Mouse (Mus musculus): ENCODE data around the gene Slc12a4. TPM values are rescaled to one million over a fixed set of nuclear protein-coding genes. Genes with fewer than 3 reads are reported as not detected.

Slc12a4 gene
- polyA plus RNA-seq, 1 experiment from 2014 or later, result 5.1 TPM

DNA sequence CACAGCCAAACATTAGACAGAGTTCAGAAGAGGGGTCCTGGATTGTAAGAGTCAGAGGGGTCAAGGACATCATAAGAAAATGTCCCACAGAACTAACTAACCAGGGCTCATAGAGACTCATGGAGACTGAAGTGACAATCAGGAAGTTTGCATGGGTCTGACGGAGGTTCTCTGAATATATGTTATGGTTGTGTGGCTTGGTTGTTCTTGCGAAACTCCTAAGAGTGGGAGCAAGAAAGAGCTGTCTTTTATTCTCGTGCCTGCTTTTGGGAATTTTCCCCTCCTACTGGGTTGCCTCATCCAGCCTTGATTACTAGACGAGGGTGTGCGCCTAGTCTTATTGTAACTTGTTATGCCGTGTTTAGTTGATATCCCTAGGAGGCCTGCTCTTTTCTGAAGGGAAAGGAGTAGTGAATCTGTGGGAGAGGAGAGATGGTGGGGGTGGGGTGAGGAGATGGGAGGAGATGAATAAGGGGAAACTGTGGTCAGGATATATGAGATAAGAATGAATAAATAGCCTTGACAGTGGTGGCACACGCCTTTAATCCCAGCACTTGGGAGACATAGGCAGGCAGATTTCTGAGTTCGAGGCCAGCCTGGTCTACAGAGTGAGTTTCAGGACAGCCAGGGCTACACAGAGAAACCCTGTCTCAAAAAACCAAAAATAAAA, 38.8 kb upstream of the Slc12a4 start:
- H3K27me3 ChIP-seq (replicated peaks; ENCODE audit: control insufficient read depth, insufficient read depth, low read length), result no peaks in the 10 kb centered on the region
- H3K4me1 ChIP-seq (ENCODE audit: control insufficient read depth, insufficient read depth, low read length), result no peaks in the 10 kb centered on the region
- no peak for DNase-seq (ENCODE audit: low spot score)
- no peak overlapping the region for H3K9ac ChIP-seq (ENCODE audit: low read length)
- no peak overlapping the region for H3K4me3 ChIP-seq (ENCODE audit: low read depth, low read length)
- no peaks in the 10 kb centered on the region for H3K36me3 ChIP-seq (ENCODE audit: control insufficient read depth, insufficient read depth, low read length)
- no peaks in the 10 kb centered on the region for H3K9me3 ChIP-seq (replicated peaks; ENCODE audit: control insufficient read depth, low read length)
- no peak for ATAC-seq
- H3K4me2 ChIP-seq (ENCODE audit: low read length), result no peak overlapping the region
- H3K27ac ChIP-seq (ENCODE audit: low read depth, low read length), result no peak overlapping the region
- 78% methylated on average over 8 of the region's 8 CpGs for whole genome bisulfite sequencing

DNA sequence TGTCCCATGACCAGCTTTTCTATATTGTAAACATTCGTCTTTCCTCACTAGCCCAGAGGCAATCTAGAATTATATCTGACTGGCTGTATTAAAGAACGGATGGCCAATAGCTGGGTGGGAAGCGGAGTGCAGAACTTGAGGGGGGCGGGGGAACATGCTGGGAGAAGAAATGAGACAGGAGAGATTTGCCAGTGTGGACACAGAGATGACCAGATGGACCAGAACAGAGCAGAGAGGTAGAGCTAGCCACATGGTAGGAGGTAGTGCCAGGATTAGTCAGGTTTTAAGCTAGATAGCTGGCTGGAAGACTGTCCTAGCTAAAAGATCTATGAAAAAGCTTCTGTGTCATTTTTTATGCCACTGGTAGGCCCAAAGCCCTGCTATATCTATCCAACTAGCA, 36.0 kb upstream of the Slc12a4 start:
- WGBS, result 82% methylated on average over 4 of the region's 4 CpGs
- DNase-seq (ENCODE audit: low spot score), result no peak
- H3K9ac ChIP-seq (ENCODE audit: low read length), result no peak overlapping the region
- no peak overlapping the region for H3K27ac ChIP-seq (ENCODE audit: low read depth, low read length)
- H3K27me3 ChIP-seq (replicated peaks; ENCODE audit: control insufficient read depth, insufficient read depth, low read length), result no peaks in the 10 kb centered on the region
- H3K4me1 ChIP-seq (ENCODE audit: control insufficient read depth, insufficient read depth, low read length), result no peaks in the 10 kb centered on the region
- no peaks in the 10 kb centered on the region for H3K36me3 ChIP-seq (ENCODE audit: control insufficient read depth, insufficient read depth, low read length)
- no peak overlapping the region for H3K4me3 ChIP-seq (ENCODE audit: low read depth, low read length)
- no peak for ATAC-seq
- H3K4me2 ChIP-seq (ENCODE audit: low read length), result no peak overlapping the region
- H3K9me3 ChIP-seq (replicated peaks; ENCODE audit: control insufficient read depth, low read length), result no peaks in the 10 kb centered on the region

DNA sequence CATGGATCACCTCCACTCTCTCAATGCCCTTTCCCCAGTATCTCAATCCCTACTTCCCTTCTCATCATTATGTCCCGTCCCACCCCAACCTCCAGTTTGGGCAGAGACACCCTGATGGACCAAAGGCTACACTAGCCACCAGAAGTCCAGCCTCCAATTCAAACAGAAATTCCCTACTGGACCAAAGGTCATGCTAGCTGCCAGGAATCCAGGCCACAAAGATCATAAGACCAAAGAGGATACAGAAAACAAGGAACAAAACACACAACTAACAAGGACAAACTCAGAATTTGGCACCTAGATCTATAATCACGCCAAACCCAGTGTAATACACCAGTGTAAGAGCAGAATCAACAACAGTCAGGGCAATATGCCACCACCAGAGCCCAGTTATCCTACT, 33.1 kb upstream of the Slc12a4 start:
- H3K9me3 ChIP-seq (replicated peaks; ENCODE audit: control insufficient read depth, low read length), result no peaks in the 10 kb centered on the region
- no peak overlapping the region for H3K27ac ChIP-seq (ENCODE audit: low read depth, low read length)
- H3K9ac ChIP-seq (ENCODE audit: low read length), result no peak overlapping the region
- H3K4me3 ChIP-seq (ENCODE audit: low read depth, low read length), result no peak overlapping the region
- H3K27me3 ChIP-seq (replicated peaks; ENCODE audit: control insufficient read depth, insufficient read depth, low read length), result no peaks in the 10 kb centered on the region
- DNase-seq (ENCODE audit: low spot score), result no peak
- no peaks in the 10 kb centered on the region for H3K36me3 ChIP-seq (ENCODE audit: control insufficient read depth, insufficient read depth, low read length)
- ATAC-seq, result no peak
- no peak overlapping the region for H3K4me2 ChIP-seq (ENCODE audit: low read length)
- 83% methylated on average over 2 of the region's 2 CpGs for WGBS
- no peaks in the 10 kb centered on the region for H3K4me1 ChIP-seq (ENCODE audit: control insufficient read depth, insufficient read depth, low read length)

DNA sequence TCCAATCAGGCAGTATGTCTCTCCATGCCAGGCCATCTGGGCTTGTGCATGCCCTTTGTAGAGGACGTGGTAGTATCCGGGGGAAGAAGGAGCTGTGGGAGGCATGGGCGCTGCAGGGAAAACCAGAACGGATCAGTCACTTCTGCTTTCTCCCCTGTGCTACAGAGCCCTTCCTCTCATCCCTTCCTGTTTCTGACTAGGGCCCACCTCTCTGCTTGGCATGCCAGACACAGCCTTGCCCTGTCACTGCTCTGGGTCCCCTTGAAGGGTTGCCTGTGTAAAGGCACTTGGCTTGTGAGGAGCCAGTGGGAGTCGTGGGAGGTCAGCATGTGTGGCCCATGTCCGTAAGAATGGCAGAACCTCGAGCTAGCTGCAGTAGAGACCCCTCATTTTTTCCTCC, 30.5 kb upstream of the Slc12a4 start:
- no peak overlapping the region for H3K27ac ChIP-seq (ENCODE audit: low read depth, low read length)
- H3K4me2 ChIP-seq (ENCODE audit: low read length), result no peak overlapping the region
- H3K9me3 ChIP-seq (replicated peaks; ENCODE audit: control insufficient read depth, low read length), result no peaks in the 10 kb centered on the region
- no peaks in the 10 kb centered on the region for H3K27me3 ChIP-seq (replicated peaks; ENCODE audit: control insufficient read depth, insufficient read depth, low read length)
- ATAC-seq, result no peak
- no peaks in the 10 kb centered on the region for H3K4me1 ChIP-seq (ENCODE audit: control insufficient read depth, insufficient read depth, low read length)
- WGBS, result 73% methylated on average over 7 of the region's 7 CpGs
- DNase-seq (ENCODE audit: low spot score), result no peak
- H3K36me3 ChIP-seq (ENCODE audit: control insufficient read depth, insufficient read depth, low read length), result no peaks in the 10 kb centered on the region
- no peak overlapping the region for H3K9ac ChIP-seq (ENCODE audit: low read length)
- H3K4me3 ChIP-seq (ENCODE audit: low read depth, low read length), result no peak overlapping the region

DNA sequence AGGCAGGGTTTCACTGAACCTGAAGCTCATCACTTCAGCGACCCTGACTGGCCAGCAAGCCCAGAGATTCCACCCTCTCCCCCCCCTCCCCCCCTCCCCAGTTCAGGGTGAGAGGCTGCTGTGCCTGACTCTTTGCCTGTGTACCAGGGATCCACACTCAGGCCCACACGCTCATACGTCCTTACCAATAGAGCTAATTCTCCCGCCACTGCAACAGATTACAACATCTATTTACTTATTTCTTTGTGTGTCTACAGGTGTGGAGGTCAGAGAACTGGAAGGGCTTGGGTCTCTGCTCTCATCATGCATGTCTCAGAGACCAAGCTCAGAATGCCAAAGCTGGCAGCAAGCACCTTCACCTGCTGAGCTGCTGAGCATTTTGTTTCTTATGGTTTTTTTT, 27.3 kb upstream of the Slc12a4 start:
- Histone ChIP-seq H3K27ac (ENCODE audit: low read depth, low read length) (no peak overlapping the region), H3K4me2 (ENCODE audit: low read length) (no peak overlapping the region), H3K9me3 (replicated peaks; ENCODE audit: control insufficient read depth, low read length) (no peaks in the 10 kb centered on the region), H3K9ac (ENCODE audit: low read length) (no peak overlapping the region), H3K4me3 (ENCODE audit: low read depth, low read length) (no peak overlapping the region), H3K36me3 (ENCODE audit: control insufficient read depth, insufficient read depth, low read length) (no peaks in the 10 kb centered on the region), H3K4me1 (ENCODE audit: control insufficient read depth, insufficient read depth, low read length) (no peaks in the 10 kb centered on the region), H3K27me3 (replicated peaks; ENCODE audit: control insufficient read depth, insufficient read depth, low read length) (no peaks in the 10 kb centered on the region)
- DNase-seq (ENCODE audit: low spot score) (no peak), ATAC-seq (no peak)
- WGBS, result 62% methylated on average over 4 of the region's 4 CpGs

DNA sequence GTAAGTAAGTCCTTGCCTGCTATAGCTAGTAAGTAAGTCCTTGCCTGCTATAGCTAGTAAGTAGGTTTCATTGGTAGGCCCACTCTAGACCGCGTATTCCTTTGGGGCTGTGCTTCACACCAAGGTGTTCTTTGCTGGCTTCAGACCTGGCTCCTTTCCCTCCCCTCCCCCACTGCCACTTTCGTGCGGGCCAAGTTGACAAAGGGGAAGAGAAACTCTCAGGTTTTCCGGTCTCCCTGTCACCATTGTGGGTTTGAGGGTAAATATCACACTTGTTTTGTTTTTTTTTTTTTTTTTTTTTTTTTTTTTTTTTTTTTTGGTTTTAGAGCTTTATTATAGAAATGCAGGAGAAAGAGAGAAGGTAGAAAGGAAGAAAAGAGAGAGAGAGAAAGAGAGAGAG, 26.6 kb upstream of the Slc12a4 start:
- H3K4me2 ChIP-seq (ENCODE audit: low read length), result no peak overlapping the region
- no peaks in the 10 kb centered on the region for H3K9me3 ChIP-seq (replicated peaks; ENCODE audit: control insufficient read depth, low read length)
- H3K27me3 ChIP-seq (replicated peaks; ENCODE audit: control insufficient read depth, insufficient read depth, low read length), result no peaks in the 10 kb centered on the region
- H3K36me3 ChIP-seq (ENCODE audit: control insufficient read depth, insufficient read depth, low read length), result no peaks in the 10 kb centered on the region
- ATAC-seq, result no peak
- H3K4me1 ChIP-seq (ENCODE audit: control insufficient read depth, insufficient read depth, low read length), result no peaks in the 10 kb centered on the region
- 82% methylated on average over 5 of the region's 5 CpGs for WGBS
- H3K4me3 ChIP-seq (ENCODE audit: low read depth, low read length), result no peak overlapping the region
- no peak overlapping the region for H3K9ac ChIP-seq (ENCODE audit: low read length)
- H3K27ac ChIP-seq (ENCODE audit: low read depth, low read length), result no peak overlapping the region
- no peak for DNase-seq (ENCODE audit: low spot score)

DNA sequence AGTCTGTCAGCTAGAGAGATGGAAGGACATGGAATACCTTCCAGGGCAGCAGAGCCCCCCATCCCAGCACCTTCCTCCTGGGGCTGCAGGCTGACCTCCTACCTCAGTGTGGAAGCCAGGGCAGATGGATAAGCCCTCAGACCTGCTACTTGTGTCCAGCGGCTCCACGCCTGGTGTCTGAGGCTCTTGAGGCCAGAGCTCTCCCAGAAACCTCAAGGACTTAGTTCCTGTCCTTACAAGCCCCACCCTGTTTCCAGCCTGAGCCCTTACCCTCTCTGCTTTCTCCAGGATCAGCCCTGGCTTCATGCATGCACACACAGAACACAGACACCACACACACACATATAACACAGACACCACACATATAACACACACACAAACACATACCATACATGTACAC, 25.6 kb upstream of the Slc12a4 start:
- DNase-seq (ENCODE audit: low spot score) (no peak), ATAC-seq (no peak)
- 89% methylated on average over 2 of the region's 2 CpGs for WGBS
- no peaks in the 10 kb centered on the region for H3K4me1 ChIP-seq (ENCODE audit: control insufficient read depth, insufficient read depth, low read length)
- no peak overlapping the region for H3K27ac ChIP-seq (ENCODE audit: low read depth, low read length)
- no peaks in the 10 kb centered on the region for H3K36me3 ChIP-seq (ENCODE audit: control insufficient read depth, insufficient read depth, low read length)
- no peaks in the 10 kb centered on the region for H3K27me3 ChIP-seq (replicated peaks; ENCODE audit: control insufficient read depth, insufficient read depth, low read length)
- no peak overlapping the region for H3K9ac ChIP-seq (ENCODE audit: low read length)
- H3K4me2 ChIP-seq (ENCODE audit: low read length), result no peak overlapping the region
- H3K9me3 ChIP-seq (replicated peaks; ENCODE audit: control insufficient read depth, low read length), result no peaks in the 10 kb centered on the region
- no peak overlapping the region for H3K4me3 ChIP-seq (ENCODE audit: low read depth, low read length)

DNA sequence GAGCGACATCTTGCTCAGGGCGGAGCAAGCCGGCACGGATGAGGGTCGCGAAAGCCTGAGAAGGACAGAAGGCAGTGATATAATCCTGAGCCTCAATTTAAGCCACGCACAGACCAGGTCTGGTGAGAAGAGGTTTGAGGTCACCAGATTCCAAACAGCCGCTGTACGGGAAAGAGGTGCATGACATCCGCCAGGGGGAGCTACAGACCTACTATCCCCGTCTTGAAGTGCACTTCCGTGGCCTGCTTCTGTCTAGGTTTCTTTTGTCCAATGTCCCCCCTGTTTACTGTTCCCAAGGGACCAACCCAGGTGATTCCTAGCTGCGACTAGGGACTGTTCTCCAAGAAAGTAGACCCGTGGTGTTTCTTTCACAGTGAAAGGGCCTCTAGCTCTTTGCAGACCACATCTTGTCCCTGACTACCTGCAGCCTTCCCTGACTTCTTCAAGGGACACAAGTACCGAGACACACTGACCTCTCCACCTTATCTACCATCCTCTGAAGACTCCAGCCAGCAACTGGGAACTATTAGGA, 25.0 kb upstream of the Slc12a4 start, which contains the start of gene Dus2:
Gene Dus2, plus strand, starts transcription at position 482 of the 532 bp plus-strand sequence.
- WGBS, result 14% methylated on average over 15 of the region's 15 CpGs
- Histone ChIP-seq H3K36me3 (ENCODE audit: control insufficient read depth, insufficient read depth, low read length) (no peaks in the 10 kb centered on the region), H3K4me1 (ENCODE audit: control insufficient read depth, insufficient read depth, low read length) (no peaks in the 10 kb centered on the region), H3K4me2 (ENCODE audit: low read length) (peak within 1 kb of the TSS; percentile 16; the same call in 1 of the 2 replicates), H3K9ac (ENCODE audit: low read length) (peak within 1 kb of the TSS; percentile 29; the same call in 1 of the 2 replicates), H3K27me3 (replicated peaks; ENCODE audit: control insufficient read depth, insufficient read depth, low read length) (no peaks in the 10 kb centered on the region), H3K27ac (ENCODE audit: low read depth, low read length) (no peak within 1 kb of the TSS), H3K4me3 (ENCODE audit: low read depth, low read length) (no peak within 1 kb of the TSS), H3K9me3 (replicated peaks; ENCODE audit: control insufficient read depth, low read length) (no peaks in the 10 kb centered on the region)
- DNase-seq (ENCODE audit: low spot score) (peak; percentile 86), ATAC-seq (peak; percentile 77)

DNA sequence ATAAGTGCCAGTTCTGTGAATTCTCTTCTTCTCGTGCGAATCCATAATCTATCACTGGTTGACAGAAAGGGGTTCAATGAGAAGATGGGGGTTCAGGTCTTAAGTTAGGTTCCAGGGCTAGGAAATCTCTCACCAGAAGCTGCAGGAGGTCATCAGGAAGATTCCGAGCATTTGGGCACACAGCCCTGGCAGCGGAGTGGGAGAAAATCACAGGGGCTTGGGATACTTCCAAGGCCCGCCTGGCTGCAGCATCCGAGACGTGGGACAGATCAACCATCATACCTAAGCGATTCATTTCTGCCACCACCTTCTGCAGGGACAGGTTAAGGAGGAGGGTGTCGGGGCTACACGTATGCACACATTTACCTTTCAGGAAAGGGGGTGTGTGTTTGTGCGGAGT, 22.6 kb upstream of the Slc12a4 start:
- H3K4me1 ChIP-seq (ENCODE audit: control insufficient read depth, insufficient read depth, low read length), result no peaks in the 10 kb centered on the region
- no peak for DNase-seq (ENCODE audit: low spot score)
- no peak overlapping the region for H3K27ac ChIP-seq (ENCODE audit: low read depth, low read length)
- no peaks in the 10 kb centered on the region for H3K9me3 ChIP-seq (replicated peaks; ENCODE audit: control insufficient read depth, low read length)
- no peak overlapping the region for H3K4me2 ChIP-seq (ENCODE audit: low read length)
- no peak overlapping the region for H3K4me3 ChIP-seq (ENCODE audit: low read depth, low read length)
- 84% methylated on average over 11 of the region's 11 CpGs for WGBS
- no peak overlapping the region for H3K9ac ChIP-seq (ENCODE audit: low read length)
- no peak for ATAC-seq
- H3K27me3 ChIP-seq (replicated peaks; ENCODE audit: control insufficient read depth, insufficient read depth, low read length), result no peaks in the 10 kb centered on the region
- H3K36me3 ChIP-seq (ENCODE audit: control insufficient read depth, insufficient read depth, low read length), result no peaks in the 10 kb centered on the region

All from forebrain, embryonic 14.5 days (tissue).